Mouse (Mus musculus) c-Kit-positive CD71-positive TER-119-negative erythroid progenitor cells, embryonic 14.5 days (primary cell): ENCODE data around the gene Sox6.
A peak's percentile ranks its signal among the peaks of the same experiment; 100 is the strongest.

Experiments
- DNase-seq: peaks from one replicate; pipeline ENCODE4 v3.0.0-alpha.2; 2013; ENCODE audit warnings: low read depth

Sox6 gene

DNA sequence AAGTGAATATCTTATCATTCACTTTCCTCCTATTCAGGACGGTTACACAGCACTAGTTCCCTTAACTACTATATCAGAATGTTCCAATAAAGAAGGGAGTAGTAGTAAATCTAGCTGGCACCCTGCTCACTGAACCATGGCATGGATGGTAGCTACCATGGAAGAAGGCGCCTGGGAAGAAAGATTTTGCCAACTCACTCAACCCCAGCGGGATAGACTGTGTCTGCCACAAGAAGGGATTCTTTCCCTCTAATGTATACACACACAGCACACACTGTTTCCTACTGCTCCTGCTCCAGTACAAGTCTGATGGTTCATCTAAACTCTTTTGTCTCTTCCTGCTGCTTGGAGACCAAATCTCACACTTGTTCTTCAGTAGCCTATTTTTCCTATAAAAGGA lies 147.1 kb downstream of the Sox6 start:
- DNase-seq = no peak

GRCm38 (mm10) chr7:115889926-115890325 lies 148.7 kb downstream of the Sox6 start:
- no peak for DNase-seq

DNA sequence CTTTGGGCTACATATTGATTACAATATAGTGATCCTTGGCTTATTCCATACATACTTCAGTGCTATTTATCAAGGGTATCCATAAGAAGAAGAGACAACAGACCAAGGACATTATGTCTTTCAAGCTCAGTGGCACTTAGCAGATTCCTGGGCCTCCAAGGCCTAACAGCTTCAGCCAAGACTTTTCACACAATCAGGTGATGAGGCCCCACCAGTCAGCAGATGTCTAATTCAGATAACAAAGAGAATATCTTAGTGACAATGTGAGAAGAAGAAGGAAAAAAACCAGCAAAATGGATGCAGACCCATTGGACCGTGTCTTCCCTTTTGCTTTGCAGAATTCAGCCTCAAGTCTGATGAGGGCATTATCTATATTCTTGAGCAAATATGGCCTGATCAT lies 150.0 kb downstream of the Sox6 start:
- peak; percentile 64 for DNase-seq

- DNase-seq = no peak
Observed at GRCm38 (mm10) chr7:115888120-115888519, 150.5 kb downstream of the Sox6 start.

- no peak for DNase-seq
Observed at GRCm38 (mm10) chr7:115872903-115873302, 165.7 kb downstream of the Sox6 start.

DNA sequence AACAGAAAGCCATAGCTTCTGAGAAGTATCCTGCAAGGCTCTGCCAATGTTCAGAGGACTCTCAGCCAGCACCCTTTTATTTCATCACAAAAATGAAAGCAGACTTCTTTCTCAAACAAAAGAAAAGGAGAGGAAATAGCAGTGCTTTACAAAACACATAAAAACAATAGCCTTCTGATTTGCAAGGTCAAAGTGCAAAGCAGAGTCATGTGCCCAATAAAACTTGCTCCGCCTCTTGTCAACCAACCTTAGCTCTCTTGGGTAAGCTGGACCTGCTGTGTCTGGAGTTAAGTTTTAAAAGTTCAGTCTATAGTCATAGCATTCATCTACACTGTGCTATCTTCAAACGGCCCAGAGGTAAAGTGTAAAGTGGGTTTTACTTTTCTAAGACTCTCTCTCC lies 170.1 kb downstream of the Sox6 start:
- DNase-seq = no peak

- no peak for DNase-seq
Observed at GRCm38 (mm10) chr7:115867518-115868270, 170.9 kb downstream of the Sox6 start.

GRCm38 (mm10) chr7:115866698-115867500 lies 171.7 kb downstream of the Sox6 start:
- no peak for DNase-seq

GRCm38 (mm10) chr7:115865979-115866697 lies 172.5 kb downstream of the Sox6 start:
- DNase-seq = no peak

DNA sequence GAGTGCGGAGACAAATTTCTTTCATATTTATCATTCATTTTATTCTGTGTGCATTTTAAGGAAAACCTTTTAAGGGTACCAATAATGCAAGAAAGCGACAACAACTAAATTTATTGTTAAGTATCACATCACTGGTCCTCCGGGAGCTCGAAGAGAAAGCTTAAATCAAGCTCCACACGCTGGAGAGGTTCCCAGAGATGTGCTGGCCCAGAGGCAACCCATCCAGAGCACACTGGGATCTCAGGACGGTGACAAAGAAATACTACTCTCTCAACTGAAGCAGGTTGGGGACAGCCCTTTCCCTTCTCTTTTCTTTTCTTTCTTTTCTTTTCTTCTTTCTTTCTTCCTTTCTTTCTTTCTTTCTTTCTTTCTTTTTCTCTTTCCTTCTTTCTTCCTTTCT lies 173.4 kb downstream of the Sox6 start:
- no peak for DNase-seq

- no peak for DNase-seq
Observed at GRCm38 (mm10) chr7:115864411-115864810, 174.2 kb downstream of the Sox6 start.

DNA sequence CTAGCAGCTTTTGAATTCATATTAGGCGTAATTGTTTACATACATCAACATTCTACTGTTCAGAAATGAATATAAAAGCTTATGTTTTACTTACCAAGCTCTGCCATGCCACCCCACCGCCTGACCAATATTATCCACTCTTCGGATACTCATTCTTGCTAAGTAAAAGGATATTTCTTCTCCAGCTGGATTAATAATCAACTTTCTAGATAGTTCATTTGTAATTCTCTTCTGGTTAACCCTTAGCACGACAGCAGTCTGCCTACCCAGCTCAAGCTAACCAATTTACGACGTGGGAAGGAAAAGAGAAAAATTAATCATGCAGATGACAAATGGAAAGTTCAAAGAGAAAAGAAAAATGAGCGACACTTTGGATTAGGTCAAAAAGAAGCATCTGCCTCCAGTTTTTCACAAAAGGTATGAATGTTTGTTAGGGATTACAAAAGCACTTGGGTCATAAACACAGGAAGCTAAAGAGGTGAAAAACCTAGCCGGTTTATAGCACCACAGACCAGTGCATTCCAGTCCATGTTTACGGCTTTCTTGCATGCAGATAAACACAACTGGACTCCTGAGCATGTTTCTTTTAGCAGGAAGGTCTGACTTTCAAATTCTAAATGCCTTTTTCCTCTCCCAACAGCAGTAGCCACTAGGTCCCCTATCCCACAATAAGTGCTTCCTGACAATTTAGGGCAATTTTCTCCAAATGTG lies 178.8 kb downstream of the Sox6 start:
- no peak for DNase-seq

DNA sequence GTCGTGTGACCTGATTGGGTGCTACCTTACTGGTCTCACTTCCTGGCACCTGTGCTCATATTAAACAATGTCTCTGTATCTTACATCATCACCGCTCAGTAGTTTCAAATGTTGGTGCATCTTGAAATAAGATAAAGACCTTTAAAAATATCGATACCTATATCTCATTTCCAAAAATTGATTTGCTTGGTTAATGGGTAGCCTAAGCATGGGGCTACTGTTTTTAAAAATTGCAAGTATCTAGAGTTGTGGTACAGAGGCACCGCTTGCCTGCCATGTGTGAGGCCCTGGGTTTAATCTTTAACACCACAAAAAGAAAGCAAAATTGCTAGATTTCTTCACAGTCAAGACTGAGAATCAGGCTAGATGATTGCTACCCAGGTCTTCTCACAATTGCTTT lies 187.5 kb downstream of the Sox6 start:
- DNase-seq = no peak

DNA sequence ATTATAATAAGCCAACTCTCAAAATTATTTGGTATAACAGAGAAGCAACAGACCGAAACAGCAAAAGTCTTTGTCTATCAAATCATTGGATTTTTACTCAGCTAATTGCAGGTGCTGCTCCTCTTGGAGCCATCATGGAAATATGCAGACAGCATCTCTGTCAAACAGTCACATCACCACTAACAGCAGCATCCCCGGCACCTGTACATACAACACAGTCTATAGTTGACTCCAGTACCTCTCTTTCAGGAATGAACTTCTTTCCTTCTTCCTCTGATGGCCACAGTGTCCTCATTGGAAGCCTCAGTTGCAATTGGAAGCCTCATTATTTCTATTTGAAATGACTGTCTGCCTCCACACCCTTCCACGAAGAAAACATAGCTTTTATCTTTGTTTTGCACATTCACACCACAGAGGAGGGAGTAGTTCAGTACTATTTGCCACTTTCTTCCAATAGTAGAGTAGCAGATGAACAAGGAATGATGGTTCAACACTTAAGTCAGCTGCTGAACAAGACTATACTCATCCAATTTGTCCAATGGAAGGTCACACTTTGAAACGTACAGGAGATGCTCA lies 192.7 kb downstream of the Sox6 start:
- DNase-seq = no peak

DNA sequence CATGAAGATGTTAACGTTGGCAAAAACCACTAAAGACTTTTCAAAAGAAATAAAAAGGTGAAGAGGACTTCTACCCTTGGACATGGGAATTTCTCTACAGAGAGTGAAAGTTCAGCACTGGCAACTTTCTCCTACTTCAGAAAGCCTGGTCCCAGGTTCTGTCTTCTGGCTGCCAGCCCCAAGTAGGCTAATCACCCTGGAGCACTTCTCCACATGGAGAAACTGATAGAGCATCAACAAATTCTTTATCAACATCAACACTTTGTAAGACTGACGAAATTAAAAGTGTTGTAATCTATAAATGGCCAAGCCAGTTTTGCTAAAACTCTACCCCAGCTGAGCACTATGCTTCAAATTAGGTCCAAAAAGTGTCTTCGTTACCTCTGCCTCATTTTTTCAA lies 193.7 kb downstream of the Sox6 start:
- peak; percentile 66 for DNase-seq

DNA sequence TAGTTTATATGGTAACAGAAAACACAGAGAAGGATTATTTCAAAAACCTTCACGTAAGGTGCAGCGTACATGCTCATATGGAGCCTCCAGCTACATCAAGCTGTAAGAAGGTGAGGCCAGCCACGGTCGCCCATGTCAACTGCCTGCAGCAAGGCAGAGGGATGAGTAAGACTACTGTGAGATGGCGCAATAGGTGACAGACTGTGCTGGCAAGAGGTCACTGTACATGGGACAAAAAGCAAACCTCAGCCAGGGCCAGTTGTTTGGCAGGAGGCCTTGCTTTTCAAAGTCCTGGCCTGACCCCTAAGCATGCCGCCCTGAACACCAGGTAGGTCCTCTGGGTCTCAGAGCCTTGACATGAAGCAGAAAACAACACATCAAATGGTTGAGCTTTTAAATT lies 194.2 kb downstream of the Sox6 start:
- DNase-seq = no peak

DNA sequence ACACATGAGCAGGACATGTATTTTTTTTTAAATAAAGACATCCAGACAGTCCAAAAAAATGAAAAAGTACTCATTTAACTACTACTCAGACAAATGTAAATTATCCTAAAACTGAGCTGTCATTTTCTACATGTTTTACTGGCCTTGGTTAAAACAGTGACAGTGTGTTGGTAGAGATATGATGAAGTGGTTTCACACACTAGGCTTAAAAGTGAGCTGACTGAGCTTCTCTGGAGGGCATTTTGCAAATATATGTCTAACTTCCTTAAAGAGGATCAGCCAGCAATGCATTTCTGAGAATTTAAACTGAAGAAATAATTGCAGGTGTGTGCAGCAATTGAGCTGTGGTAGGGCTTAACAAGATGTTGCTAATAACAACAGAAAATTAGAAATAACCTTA lies 196.3 kb downstream of the Sox6 start:
- no peak for DNase-seq

- DNase-seq = no peak
Observed at GRCm38 (mm10) chr7:115840613-115841012, 198.0 kb downstream of the Sox6 start.

DNA sequence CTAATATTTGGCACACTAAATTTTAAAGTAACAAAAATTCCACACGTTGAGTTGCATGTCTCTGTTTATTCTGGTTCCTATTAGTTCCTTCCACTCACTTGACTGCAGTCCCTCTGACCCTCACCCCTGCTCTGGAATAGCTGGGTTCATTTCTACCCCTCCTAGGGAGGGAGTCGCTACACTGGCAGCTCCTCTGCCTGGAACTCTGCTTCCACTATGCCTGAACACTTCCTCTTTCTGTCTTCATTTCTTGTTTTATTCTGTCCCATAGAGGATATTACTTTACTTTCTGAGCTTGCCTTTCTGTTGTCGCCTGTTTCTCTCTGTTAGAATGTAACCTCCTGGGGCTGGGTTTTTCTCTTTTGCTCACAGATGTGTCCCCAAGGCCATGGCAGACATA lies 203.6 kb downstream of the Sox6 start:
- DNase-seq = no peak

GRCm38 (mm10) chr7:115833701-115834100 lies 204.9 kb downstream of the Sox6 start:
- DNase-seq = no peak

DNA sequence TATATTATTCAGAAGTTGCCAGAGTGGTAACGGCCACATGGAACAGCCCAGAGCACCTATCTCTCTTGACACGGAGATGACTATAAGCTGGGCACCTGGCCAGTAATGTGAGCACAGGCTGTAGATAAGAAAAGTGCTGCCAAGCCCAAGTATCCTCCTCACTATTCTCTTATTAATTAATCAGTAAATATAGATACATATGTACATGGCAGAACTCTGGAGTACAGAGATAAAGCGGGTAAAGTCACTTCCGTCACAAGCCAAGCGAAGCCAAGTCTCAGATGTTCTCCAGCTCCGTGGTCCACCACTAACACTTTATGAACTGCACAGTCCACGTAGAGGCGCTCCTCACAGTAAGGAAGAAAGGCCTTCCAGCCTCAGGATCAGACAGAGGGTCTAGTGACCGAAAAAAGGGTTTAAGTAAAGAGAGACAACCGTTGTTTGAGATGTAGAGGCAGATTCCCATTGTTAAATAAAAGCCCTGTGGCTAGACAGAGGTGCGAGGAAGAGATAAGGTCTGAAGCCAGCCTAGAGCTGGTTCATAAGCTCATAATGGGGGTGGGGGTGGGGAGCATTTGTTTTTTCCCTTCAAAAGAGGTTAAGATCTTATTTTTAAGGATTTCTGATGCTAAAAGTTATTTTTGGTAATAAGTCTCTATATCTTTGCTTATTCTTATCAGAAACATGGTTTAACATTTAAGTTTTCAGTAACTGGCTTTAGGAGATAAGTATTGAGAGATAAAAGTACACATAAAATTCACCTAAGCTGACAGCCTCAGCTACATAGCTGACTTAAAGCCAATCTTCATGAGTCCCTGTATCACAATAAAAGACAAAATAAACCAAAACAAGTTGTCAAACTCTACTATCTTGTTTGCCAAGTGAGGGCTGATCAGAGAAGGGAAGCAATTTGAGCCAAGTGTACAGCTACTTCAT lies 207.4 kb downstream of the Sox6 start:
- DNase-seq = peak; percentile 92
